Mouse (Mus musculus) urinary bladder, postnatal 14 days (tissue): ENCODE data around the gene Mbip.
A peak's percentile ranks its signal among the peaks of the same experiment; 100 is the strongest.

Experiments
- DNase-seq: peaks from one replicate; pipeline ENCODE4 v3.0.0; 2021; ENCODE audit warnings: low spot score

The Mbip gene

DNA sequence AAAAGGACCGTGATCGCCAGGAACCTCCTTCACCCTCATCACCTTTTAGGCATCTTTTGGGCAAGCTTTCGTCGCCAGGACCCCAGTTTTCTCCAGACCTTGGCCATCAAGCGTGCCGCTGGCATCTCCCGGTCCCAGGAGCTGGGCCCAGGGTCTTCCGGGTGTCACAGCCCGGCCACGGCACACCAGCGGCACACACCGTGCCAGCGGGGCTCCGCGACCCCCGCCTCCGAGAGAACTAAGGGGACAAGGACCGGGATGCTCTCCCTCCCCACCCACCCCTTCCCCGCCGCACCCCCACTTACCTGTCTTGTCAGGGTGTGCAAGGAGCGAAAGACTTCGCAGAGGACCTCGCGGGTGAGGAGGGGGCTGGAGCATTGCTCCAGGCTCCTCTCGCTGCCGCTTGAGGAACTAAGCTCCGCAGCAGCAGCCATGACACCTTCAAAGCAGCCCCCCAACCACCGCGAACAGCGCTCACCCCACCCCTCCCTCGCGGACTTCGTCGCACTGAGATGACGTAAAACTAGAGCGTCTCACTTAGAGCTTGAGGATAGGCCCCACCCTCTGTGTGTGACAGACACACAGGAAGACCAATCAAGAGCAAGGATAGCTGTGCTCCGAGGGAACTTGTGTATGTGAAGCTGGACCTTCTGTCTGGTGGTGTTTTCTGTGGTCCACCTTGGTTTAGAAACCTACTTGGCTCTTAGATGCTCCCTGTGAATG is at the start of gene Mbip:
Mbip (minus strand) TSS at position 528 of the 723 bp plus-strand sequence.
- DNase-seq = peak; percentile 99

DNA sequence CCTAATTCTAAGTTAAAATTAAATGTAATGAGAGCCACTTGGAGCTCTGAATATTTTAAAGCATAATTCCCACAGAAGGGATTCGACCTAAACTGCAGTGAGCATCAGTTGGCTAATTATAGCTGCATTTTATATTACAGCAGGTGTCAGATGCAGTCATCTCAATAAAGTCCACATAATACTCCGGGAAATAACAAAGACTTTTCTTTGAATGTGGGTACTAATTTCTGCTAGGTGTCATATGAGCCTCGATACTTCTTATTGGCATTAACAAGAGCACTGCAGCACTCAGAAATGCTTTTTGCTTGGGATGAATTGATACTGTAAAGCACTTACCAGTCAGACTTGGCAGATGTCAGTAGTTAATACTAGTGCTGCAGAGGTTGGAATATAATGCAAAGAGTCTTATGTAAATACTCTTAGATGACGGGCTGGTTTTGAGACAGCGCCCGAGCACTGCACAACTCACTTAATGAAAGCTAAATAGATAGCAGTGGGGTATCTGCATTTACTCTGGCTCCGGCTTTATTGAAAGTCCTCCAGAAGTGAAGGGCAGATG is 42.0 kb upstream of the Mbip start:
- no peak for DNase-seq

DNA sequence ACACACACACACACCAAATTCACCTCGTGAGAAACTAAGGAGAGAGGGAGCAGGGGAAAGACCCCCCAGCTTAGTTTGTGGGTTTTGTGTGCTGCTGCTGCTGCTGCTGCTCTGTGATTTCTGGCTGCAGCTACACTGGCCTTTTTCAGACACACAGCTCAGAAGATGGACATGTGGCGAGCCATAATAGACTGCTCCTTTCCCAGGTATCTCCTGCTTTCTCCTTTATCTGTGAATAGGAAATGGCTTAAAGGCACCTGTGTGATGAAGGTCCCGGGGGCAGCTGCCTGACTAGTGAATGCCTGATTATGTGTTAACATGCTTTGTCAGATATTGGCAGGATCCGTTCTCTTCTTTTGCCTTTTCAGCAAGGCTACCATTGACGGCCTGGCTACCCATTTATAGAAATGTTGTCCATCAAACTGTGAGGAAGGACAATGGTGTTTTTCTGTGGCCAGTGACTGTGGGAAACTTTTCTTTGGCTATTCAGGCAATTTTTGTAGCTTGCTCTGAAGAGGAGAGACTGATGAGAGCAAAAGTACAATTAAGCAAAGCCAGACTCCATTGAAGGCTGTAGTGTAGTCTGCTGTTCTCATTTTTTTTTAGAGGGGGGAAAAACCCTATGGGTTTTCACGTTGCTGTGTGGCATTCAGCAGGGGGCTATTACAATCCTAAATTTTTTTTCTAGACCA is 41.4 kb upstream of the Mbip start:
- DNase-seq = no peak

GRCm38 (mm10) chr12:56344771-56345314 is 851 bp downstream of the Mbip start:
- DNase-seq = no peak

GRCm38 (mm10) chr12:56339295-56340056 is 6.2 kb downstream of the Mbip start:
- DNase-seq = no peak

DNA sequence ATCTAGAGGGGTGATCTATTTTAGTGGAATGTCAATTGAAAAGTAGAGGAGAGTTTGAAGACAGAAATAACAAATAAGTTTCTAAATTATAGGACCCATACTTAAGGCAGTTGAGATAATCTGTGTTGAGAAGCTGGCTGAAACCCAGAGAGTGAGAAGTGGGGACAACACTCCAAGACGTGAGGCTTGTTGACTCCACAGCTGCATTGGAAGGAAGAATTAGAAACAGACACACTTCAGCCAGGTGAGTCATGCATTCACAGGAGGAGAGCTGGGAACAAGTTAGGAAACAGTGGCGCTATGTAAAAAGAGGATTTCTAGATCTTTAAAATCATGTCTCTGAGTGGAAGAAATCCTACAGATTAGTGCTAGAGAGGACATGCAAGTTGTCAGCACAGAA is 12.2 kb downstream of the Mbip start:
- DNase-seq = no peak

- DNase-seq = no peak
Measured at GRCm38 (mm10) chr12:56332475-56332874, 13.2 kb downstream of the Mbip start.

- DNase-seq = no peak
Measured at GRCm38 (mm10) chr12:56327448-56327998, 18.2 kb downstream of the Mbip start.

GRCm38 (mm10) chr12:56325851-56326250 is 19.8 kb downstream of the Mbip start:
- DNase-seq = no peak

DNA sequence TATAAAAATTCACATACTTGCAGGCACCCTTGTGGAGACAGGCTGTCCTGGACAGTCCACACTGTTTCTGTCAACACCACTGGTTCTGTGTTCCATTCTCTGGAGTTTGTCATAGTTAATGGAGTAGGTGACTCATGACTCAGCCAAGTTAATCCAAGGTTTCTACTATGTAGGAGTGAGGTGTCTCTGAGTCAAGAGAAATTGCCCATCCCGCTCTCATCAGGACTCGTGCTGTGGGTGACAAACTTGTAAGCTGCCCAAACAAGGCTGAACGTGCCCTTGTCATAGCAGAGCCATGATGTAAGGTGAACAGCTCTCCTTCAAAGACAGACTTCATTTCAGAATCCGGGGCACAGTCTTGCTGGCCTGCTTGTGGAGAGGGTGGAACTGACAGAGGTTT is 26.8 kb downstream of the Mbip start:
- peak; percentile 12 for DNase-seq

DNA sequence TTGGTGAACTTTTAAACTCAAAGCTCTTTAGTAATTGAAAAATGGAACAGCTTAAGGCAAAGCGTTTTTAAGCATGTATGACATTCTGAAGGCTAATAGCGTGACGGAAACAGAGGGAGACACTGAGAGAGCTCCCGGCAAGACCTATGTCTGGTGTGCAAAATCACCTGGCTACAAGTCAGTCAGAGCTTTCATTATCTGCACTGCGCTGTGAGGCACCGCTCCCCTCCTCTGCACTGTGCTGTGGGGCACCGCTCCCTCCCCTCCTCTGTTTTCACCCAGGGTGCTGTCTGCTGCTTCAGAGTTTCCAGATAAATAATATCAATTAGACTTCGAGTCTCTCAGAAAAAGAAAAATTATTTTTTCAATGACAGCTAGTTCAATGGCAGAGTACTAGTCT is 27.6 kb downstream of the Mbip start:
- no peak for DNase-seq

GRCm38 (mm10) chr12:56305758-56306157 is 39.9 kb downstream of the Mbip start:
- DNase-seq = no peak

GRCm38 (mm10) chr12:56302321-56303017 is 43.2 kb downstream of the Mbip start:
- DNase-seq = no peak

- DNase-seq = peak; percentile 9
Measured at GRCm38 (mm10) chr12:56301487-56302293, 44.0 kb downstream of the Mbip start.

DNA sequence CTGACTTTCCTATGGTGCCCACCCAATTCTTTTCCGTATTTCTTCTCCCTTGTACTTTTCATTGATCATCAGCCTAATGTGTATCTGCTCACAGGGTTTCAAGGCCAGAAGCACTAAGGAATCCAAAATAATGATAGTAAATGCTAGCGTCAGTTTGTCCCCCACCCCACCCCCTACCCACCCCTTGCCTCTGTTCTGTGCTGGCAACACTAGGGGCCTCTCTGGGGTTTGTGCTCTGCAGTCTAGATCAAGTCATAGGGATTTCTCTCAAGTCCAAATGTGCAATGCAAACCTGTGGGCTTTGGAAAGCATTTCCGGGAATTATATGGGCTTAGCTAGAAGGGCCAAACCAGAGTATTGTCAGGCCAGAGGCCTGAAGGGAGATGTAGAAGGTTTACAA is 46.1 kb downstream of the Mbip start:
- DNase-seq = no peak

DNA sequence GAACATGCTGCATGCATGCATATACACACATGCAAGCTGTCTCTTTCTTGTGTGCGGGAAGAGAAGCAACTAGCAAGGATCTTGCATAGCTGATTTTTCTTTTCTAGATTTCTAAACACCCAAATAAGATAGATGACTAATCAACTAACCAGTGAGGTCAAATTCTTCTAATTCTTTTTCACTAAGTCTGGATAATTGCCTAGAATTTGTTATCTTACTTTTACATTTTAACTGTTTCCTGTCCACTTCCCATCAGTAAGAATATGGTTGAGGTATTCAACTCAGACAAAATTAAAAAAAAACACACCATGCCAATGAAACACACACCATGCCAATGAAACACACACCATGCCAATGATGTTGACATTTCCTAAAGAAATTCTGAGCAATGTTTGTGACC is 46.8 kb downstream of the Mbip start:
- DNase-seq = no peak

- DNase-seq = no peak
Measured at GRCm38 (mm10) chr12:56297921-56298830, 47.5 kb downstream of the Mbip start.

- no peak for DNase-seq
Measured at GRCm38 (mm10) chr12:56297099-56297498, 48.6 kb downstream of the Mbip start.

DNA sequence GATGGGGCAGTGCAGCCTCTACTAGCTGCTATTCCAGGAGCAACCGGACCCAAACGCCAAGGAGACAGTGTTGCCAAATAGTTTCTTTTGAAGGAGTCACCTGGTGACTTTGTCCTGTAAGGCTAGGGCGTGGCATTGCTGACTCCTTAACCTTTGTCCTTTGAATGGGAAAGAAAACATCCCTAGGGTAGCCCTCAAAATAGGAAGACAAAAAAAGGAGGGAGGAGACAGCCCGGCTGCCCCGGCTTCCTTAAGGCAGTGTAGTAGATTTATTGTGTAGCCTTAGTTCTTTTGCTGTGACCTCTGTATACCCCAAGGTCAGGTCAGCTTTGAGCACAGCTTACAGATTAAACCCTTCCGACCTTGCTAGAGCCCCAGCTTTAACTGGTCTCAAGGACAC is 49.2 kb downstream of the Mbip start:
- no peak for DNase-seq
